Mouse (Mus musculus): ENCODE data around the gene Uox. TPM values are rescaled to one million over a fixed set of nuclear protein-coding genes. Genes with fewer than 3 reads are reported as not detected.
A peak's percentile ranks its signal among the peaks of the same experiment; 100 is the strongest.

Uox gene
- total RNA-seq, 2 experiments from 2014 or later = 0.39 to 0.80 TPM

- DNase-seq (ENCODE audit: low spot score in 2 of 2) = peak in 1 of 2 experiments; percentile 17
- intact Hi-C loops (cut with DNase I) = no loop called here
These were observed 90.8 kb downstream of the Uox start for GRCm38 (mm10) chr3:146661001-146661400.

GRCm38 (mm10) chr3:146661907-146662306, 91.7 kb downstream of the Uox start:
- no peak for DNase-seq (ENCODE audit: low spot score in 2 of 2)
- intact Hi-C loops (cut with DNase I) = no loop called here

GRCm38 (mm10) chr3:146671121-146671520, 100.9 kb downstream of the Uox start:
- intact Hi-C loops (cut with DNase I) = no loop called here
- no peak for DNase-seq (ENCODE audit: low spot score in 2 of 2)

- intact Hi-C loops (cut with DNase I) = no loop called here
- DNase-seq (ENCODE audit: low spot score in 2 of 2) = no peak
These were observed 104.9 kb downstream of the Uox start for GRCm38 (mm10) chr3:146675101-146675500.

GRCm38 (mm10) chr3:146676193-146676592, 106.0 kb downstream of the Uox start:
- intact Hi-C loops (cut with DNase I) = no loop called here
- DNase-seq (ENCODE audit: low spot score in 2 of 2) = no peak

- DNase-seq (ENCODE audit: low spot score in 2 of 2) = no peak
- intact Hi-C loops (cut with DNase I) = no loop called here
These were observed 109.4 kb downstream of the Uox start for GRCm38 (mm10) chr3:146679646-146680045.

GRCm38 (mm10) chr3:146680625-146681024, 110.4 kb downstream of the Uox start:
- intact Hi-C loops (cut with DNase I) = no loop called here

GRCm38 (mm10) chr3:146681696-146682095, 111.5 kb downstream of the Uox start:
- DNase-seq (ENCODE audit: low spot score in 2 of 2) = no peak
- intact Hi-C loops (cut with DNase I) = no loop called here

More at GRCm38 (mm10) chr3:146680625-146681024, 110.4 kb downstream of the Uox start:
- no peak for DNase-seq (ENCODE audit: low spot score in 2 of 2)

Other genes starting within 250 kb of the Uox start
- 10 to 100 TPM; 97.0 to 97.3 TPM for gene Ssx2ip, start 165.8 kb upstream of the Uox start, total RNA-seq (2021)
- gene Ctbs, start 120.6 kb upstream of the Uox start, total RNA-seq (2021) = 1 to 10 TPM; 6.3 to 8.4 TPM
- 1 to 10 TPM; 4.0 to 6.7 TPM for gene Spata1, start 70.7 kb upstream of the Uox start, total RNA-seq (2021)
- 10 to 100 TPM; 47.3 to 49.9 TPM for gene Gng5, start 70.6 kb upstream of the Uox start, total RNA-seq (2021)
- gene Rpf1, start 49.0 kb upstream of the Uox start, total RNA-seq (2021) = 10 to 100 TPM; 15.7 to 18.5 TPM
- not detected for gene Dnase2b, start 45.2 kb downstream of the Uox start, total RNA-seq (2021)
- under 1 TPM in 1 of 2 experiments, not detected in 1; 0.37 TPM for gene 4930503B20Rik, start 80.9 kb downstream of the Uox start, total RNA-seq (2021)
- 1 to 10 TPM in 1 of 2 experiments, not detected in 1; 1.1 TPM for gene Samd13, start 115.2 kb downstream of the Uox start, total RNA-seq (2021)
- 100 to 1,000 TPM; 460 to 559 TPM for gene Prkacb, start 242.6 kb downstream of the Uox start, total RNA-seq (2021)

Measured in left cerebral cortex, postnatal 25 days (tissue).